Mouse (Mus musculus): ENCODE data around the gene Psmg3. TPM values are rescaled to one million over a fixed set of nuclear protein-coding genes. Genes with fewer than 3 reads are reported as not detected.
A peak's percentile ranks its signal among the peaks of the same experiment; 100 is the strongest.

Gene Psmg3
- polyA plus RNA-seq, 1 experiment = 33.9 TPM

DNA sequence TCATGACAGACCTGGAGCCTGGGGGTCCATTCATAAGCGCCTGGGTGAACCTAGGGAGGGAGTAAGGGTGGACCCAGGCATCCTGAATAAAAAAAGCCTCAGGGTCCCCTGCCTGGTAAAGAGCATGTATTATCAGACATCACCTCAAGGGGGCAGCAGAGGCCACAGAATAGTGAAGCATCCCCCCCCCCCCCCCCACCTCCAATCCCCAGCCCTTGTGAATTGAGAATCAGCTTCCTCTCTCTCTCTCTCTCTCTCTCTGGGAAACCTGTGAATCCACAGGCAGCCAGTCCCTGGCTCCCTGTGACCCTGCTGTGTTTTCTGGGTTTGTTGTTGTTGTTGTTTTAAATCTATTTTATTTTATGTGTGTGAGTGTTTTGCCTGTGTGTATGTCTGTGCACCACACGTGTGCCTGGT is 11.8 kb upstream of the Psmg3 start:
- H3K27ac ChIP-seq (ENCODE audit: insufficient read depth, low read length) = no peak overlapping the region
- WGBS = 20% methylated on average over 2 of the region's 2 CpGs
- DNase-seq = peak; percentile 27 to 49

DNA sequence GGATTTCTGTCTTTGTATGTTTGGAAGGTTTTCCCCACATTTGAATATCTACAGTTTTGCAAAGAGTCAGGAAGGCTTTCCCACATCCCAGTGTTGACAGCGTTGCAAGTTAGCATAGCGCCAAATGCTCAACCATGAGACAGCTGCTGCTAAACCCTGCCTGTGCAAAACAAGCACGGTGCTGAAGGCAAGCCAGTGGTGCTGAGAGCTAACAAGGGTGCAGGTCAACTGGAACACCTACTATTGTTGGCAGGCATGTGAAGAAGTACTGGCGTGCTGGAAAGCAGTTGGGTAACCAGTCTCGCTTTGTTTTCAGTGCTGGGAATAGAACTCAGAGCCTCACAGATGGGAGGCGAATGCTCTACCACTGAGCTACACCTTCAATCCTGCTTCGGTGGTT is 9.0 kb upstream of the Psmg3 start:
- Histone ChIP-seq H3K27ac (ENCODE audit: insufficient read depth, low read length) (no peak overlapping the region), H3K4me1 (ENCODE audit: control insufficient read depth, insufficient read depth, low read length) (no peaks in the 10 kb centered on the region), H3K4me3 (replicated peaks; ENCODE audit: insufficient read depth, low read depth, low read length) (no peak overlapping the region), H3K27me3 (ENCODE audit: control insufficient read depth, insufficient read depth, low read length) (no peaks in the 10 kb centered on the region)
- WGBS = 70% methylated on average over 7 of the region's 7 CpGs
- TF ChIP-seq POLR2A (IDR thresholded peaks at IDR 0.05; ENCODE audit: borderline replicate concordance, insufficient read depth, low read length) = no peak
- TF ChIP-seq CTCF (IDR thresholded peaks at IDR 0.05; ENCODE audit: borderline replicate concordance, insufficient read depth, low read depth, low read length) = no peak
- DNase-seq = no peak

More for the DNA sequence above, 11.8 kb upstream of the Psmg3 start:
- Histone ChIP-seq H3K4me3 (replicated peaks; ENCODE audit: insufficient read depth, low read depth, low read length) (no peak overlapping the region), H3K4me1 (ENCODE audit: control insufficient read depth, insufficient read depth, low read length) (no peaks in the 10 kb centered on the region), H3K27me3 (ENCODE audit: control insufficient read depth, insufficient read depth, low read length) (no peaks in the 10 kb centered on the region)
- TF ChIP-seq CTCF (IDR thresholded peaks at IDR 0.05; ENCODE audit: borderline replicate concordance, insufficient read depth, low read depth, low read length) = peak; percentile 41; the same call in 1 of the 2 replicates
- no peak for TF ChIP-seq POLR2A (IDR thresholded peaks at IDR 0.05; ENCODE audit: borderline replicate concordance, insufficient read depth, low read length)

DNA sequence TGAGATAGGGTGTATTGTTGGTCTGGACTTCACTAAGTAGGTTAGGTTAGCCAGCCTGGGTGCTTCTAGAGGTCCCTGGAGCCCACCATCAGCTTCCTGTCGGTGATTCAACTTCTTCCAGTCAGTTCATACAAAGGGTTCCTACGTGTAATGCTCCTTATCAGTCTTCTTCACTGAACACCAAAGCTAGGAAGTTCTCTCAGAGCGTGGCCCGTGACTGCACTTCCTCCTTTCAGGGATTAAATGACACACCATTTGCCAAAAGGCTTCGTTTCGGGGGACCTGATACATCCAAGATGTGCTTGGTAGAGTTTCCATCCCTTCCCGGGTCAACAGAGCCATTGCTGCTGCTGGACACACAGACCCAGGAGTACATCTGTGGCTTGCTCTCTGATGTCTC is 5.4 kb upstream of the Psmg3 start:
- Histone ChIP-seq H3K4me3 (replicated peaks; ENCODE audit: insufficient read depth, low read depth, low read length) (no peak overlapping the region), H3K27me3 (ENCODE audit: control insufficient read depth, insufficient read depth, low read length) (no peaks in the 10 kb centered on the region), H3K27ac (ENCODE audit: insufficient read depth, low read length) (no peak overlapping the region), H3K4me1 (ENCODE audit: control insufficient read depth, insufficient read depth, low read length) (no peaks in the 10 kb centered on the region)
- no peak for TF ChIP-seq CTCF (IDR thresholded peaks at IDR 0.05; ENCODE audit: borderline replicate concordance, insufficient read depth, low read depth, low read length)
- no peak for TF ChIP-seq POLR2A (IDR thresholded peaks at IDR 0.05; ENCODE audit: borderline replicate concordance, insufficient read depth, low read length)
- no peak for DNase-seq
- WGBS = 78% methylated on average over 7 of the region's 7 CpGs

DNA sequence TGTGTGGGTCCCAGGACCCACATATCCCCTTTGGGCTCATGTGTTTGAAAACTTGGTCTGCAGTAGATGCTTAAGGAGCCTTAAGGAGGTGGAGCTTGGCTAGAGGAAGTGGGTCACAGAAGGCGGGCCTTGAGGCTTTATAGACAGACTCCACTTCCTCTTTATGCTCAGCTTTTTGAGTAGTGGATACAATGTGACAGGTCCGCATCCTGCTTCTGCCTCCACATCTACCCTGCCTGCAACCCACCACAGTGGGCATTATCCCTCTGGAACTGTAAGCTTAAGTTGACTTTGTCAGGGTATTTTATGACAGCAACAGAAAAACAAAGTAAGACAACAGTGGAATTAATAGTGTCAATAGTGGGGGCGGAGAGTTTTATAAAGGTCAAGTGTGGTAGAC is 4.0 kb upstream of the Psmg3 start:
- TF ChIP-seq POLR2A (IDR thresholded peaks at IDR 0.05; ENCODE audit: borderline replicate concordance, insufficient read depth, low read length) (no peak), CTCF (IDR thresholded peaks at IDR 0.05; ENCODE audit: borderline replicate concordance, insufficient read depth, low read depth, low read length) (no peak)
- H3K27me3 ChIP-seq (ENCODE audit: control insufficient read depth, insufficient read depth, low read length) = no peaks in the 10 kb centered on the region
- H3K4me3 ChIP-seq (replicated peaks; ENCODE audit: insufficient read depth, low read depth, low read length) = no peak overlapping the region
- no peak for DNase-seq
- no peak overlapping the region for H3K27ac ChIP-seq (ENCODE audit: insufficient read depth, low read length)
- H3K4me1 ChIP-seq (ENCODE audit: control insufficient read depth, insufficient read depth, low read length) = 0 out of 2 replicates have a peak, but pooled peaks cover 4% of the 10 kb centered on the region
- 84% methylated on average over 3 of the region's 3 CpGs for WGBS

DNA sequence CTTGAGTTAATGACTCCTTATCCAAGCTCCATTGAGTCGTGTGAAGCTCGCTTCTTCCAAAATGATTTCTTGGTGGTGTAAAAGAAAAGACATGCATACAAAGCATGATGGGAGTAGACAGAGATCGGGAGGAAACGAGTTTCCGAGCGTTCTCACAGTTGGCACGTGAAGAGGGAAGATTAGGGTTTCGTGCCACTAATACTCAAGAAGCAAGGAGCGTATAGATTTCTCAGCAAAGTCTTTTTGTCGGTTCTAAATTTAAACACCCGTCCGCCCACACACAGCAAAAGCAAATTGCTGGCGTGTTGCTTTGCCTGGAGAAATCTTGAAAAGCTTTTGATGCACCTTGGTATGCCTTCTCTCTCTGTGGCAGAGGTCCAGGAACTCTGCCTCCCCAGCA is 2.7 kb upstream of the Psmg3 start:
- no peak overlapping the region for H3K4me3 ChIP-seq (replicated peaks; ENCODE audit: insufficient read depth, low read depth, low read length)

DNA sequence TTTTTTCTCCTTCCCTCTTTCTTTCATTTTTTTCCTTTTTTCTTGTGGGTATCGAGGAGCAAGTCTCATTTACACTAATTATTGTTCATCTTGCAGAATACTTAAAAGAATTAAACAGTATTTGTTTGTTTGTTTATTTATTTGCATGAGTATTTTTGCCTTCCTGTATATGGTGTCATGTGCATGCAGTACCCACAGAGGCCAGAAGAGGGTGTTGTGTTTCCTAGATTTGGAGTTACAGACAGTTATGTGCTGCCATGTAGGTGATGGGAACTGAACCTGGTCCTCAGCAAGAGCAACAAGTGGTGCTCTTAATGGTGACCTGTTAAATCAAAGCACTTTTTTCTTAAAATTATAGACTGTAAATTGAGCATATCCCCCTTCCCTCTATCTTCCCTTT is 908 bp upstream of the Psmg3 start:
- 0 out of 2 replicates have a peak, but pooled peaks cover 4% of the 10 kb centered on the region for H3K4me1 ChIP-seq (ENCODE audit: control insufficient read depth, insufficient read depth, low read length)
- no peak for DNase-seq
- H3K27ac ChIP-seq (ENCODE audit: insufficient read depth, low read length) = no peak overlapping the region
- 94% methylated on average over 1 of the region's 1 CpGs for WGBS
- no peak overlapping the region for H3K4me3 ChIP-seq (replicated peaks; ENCODE audit: insufficient read depth, low read depth, low read length)
- H3K27me3 ChIP-seq (ENCODE audit: control insufficient read depth, insufficient read depth, low read length) = no peaks in the 10 kb centered on the region
- TF ChIP-seq POLR2A (IDR thresholded peaks at IDR 0.05; ENCODE audit: borderline replicate concordance, insufficient read depth, low read length) (no peak), CTCF (IDR thresholded peaks at IDR 0.05; ENCODE audit: borderline replicate concordance, insufficient read depth, low read depth, low read length) (peak; percentile 23; the same call in 1 of the 2 replicates)

More for the DNA sequence above, 2.7 kb upstream of the Psmg3 start:
- TF ChIP-seq POLR2A (IDR thresholded peaks at IDR 0.05; ENCODE audit: borderline replicate concordance, insufficient read depth, low read length) (no peak), CTCF (IDR thresholded peaks at IDR 0.05; ENCODE audit: borderline replicate concordance, insufficient read depth, low read depth, low read length) (no peak)
- Histone ChIP-seq H3K27ac (ENCODE audit: insufficient read depth, low read length) (no peak overlapping the region), H3K27me3 (ENCODE audit: control insufficient read depth, insufficient read depth, low read length) (no peaks in the 10 kb centered on the region), H3K4me1 (ENCODE audit: control insufficient read depth, insufficient read depth, low read length) (0 out of 2 replicates have a peak, but pooled peaks cover 4% of the 10 kb centered on the region)
- no peak for DNase-seq
- WGBS = 75% methylated on average over 13 of the region's 13 CpGs

DNA sequence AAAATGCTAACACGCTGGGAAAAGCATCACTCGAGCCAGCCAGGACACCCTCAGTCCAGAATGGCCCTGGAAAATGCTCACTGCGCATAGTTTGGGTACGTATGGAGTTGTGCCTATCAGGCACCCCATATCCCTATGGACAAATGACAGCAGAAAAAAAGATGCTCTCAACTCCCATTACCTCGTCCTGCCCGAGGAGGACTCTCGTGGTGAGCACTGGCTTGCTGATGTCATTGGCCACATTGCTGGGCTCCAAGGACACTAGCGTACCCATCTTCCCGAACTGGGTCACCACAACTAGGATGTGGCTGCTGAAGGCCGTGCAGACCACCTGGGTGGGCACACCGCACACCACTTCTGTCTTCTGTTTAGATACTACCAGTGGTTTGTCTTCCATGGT is 738 bp downstream of the Psmg3 start:
- Histone ChIP-seq H3K27me3 (ENCODE audit: control insufficient read depth, insufficient read depth, low read length) (no peaks in the 10 kb centered on the region), H3K4me3 (replicated peaks; ENCODE audit: insufficient read depth, low read depth, low read length) (peak overlapping the region; percentile 88), H3K27ac (ENCODE audit: insufficient read depth, low read length) (no peak overlapping the region), H3K4me1 (ENCODE audit: control insufficient read depth, insufficient read depth, low read length) (0 out of 2 replicates have a peak, but pooled peaks cover 4% of the 10 kb centered on the region)
- TF ChIP-seq CTCF (IDR thresholded peaks at IDR 0.05; ENCODE audit: borderline replicate concordance, insufficient read depth, low read depth, low read length) = no peak
- no peak for TF ChIP-seq POLR2A (IDR thresholded peaks at IDR 0.05; ENCODE audit: borderline replicate concordance, insufficient read depth, low read length)
- WGBS = 34% methylated on average over 11 of the region's 11 CpGs
- DNase-seq = no peak

DNA sequence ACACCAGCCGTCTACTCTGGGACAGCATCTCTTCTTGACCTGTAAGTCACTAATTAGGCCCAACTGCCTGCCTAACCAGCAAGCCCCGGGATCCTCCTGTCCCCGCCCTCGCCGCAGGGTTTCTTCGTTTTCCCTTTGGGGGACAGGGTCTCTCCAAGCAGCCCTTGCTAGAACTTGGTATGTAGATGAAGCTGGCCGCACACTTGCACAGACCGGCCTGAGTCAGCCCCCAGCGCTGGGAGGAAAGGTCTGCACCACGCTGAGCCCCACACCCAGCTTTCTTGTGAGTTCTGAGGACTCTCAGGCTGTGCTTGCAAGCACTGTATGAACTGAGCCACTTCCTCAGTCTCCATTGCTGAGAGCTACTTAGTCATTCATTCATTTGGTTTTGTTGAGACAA is 2.2 kb downstream of the Psmg3 start:
- no peaks in the 10 kb centered on the region for H3K27me3 ChIP-seq (ENCODE audit: control insufficient read depth, insufficient read depth, low read length)
- no peak overlapping the region for H3K4me3 ChIP-seq (replicated peaks; ENCODE audit: insufficient read depth, low read depth, low read length)
- TF ChIP-seq POLR2A (IDR thresholded peaks at IDR 0.05; ENCODE audit: borderline replicate concordance, insufficient read depth, low read length) (no peak), CTCF (IDR thresholded peaks at IDR 0.05; ENCODE audit: borderline replicate concordance, insufficient read depth, low read depth, low read length) (no peak)
- 86% methylated on average over 10 of the region's 10 CpGs for whole genome bisulfite sequencing
- H3K4me1 ChIP-seq (ENCODE audit: control insufficient read depth, insufficient read depth, low read length) = 0 out of 2 replicates have a peak, but pooled peaks cover 4% of the 10 kb centered on the region
- no peak for DNase-seq
- H3K27ac ChIP-seq (ENCODE audit: insufficient read depth, low read length) = no peak overlapping the region

Measured in cerebellum, adult 2 months (tissue).